Mouse (Mus musculus) stomach, embryonic 16.5 days (tissue): Measurements from ENCODE around the gene Cenpj. TPM values are rescaled to one million over a fixed set of nuclear protein-coding genes. Genes with fewer than 3 reads are reported as not detected.

Source experiments
- ATAC-seq: fragments of 200-750 bp; cut with Nextera tagmentation; 2 replicates; pipeline ENCODE4 v1.8.0; 2017; ENCODE audit warnings: moderate number of reproducible peaks, moderate TSS enrichment; ENCODE audit not compliant: insufficient read depth, low FRiP score
- H3K27ac ChIP-seq: fragments of 300-500 bp; sonication (generic); 2 replicates; pipeline ENCODE4 v1.5.1; 2014; ENCODE audit warnings: low read length
- H3K27me3 ChIP-seq: fragments of 300-500 bp; sonication (generic); 2 replicates; pipeline ENCODE4 v1.6.1; 2014; ENCODE audit warnings: low read length, control low read depth, mixed read lengths; ENCODE audit not compliant: control insufficient read depth, insufficient read depth
- H3K36me3 ChIP-seq: fragments of 300-500 bp; sonication (generic); 2 replicates; pipeline ENCODE4 v1.6.1; 2014; ENCODE audit warnings: low read length; ENCODE audit not compliant: control insufficient read depth, insufficient read depth
- H3K4me1 ChIP-seq: fragments of 300-500 bp; sonication (generic); 2 replicates; pipeline ENCODE4 v1.6.1; 2014; ENCODE audit warnings: low read length, control low read depth, mixed read lengths; ENCODE audit not compliant: control insufficient read depth, insufficient read depth
- H3K4me2 ChIP-seq: fragments of 300-500 bp; sonication (generic); 2 replicates; pipeline ENCODE4 v1.6.1; 2014; ENCODE audit warnings: low read depth, low read length, mixed read lengths
- H3K4me3 ChIP-seq: fragments of 300-500 bp; sonication (generic); replicated peaks from 2 replicates; pipeline ENCODE4 v1.5.1; 2014; ENCODE audit warnings: mild to moderate bottlenecking, low read length
- H3K9ac ChIP-seq: fragments of 300-500 bp; sonication (generic); 2 replicates; pipeline ENCODE4 v1.6.1; 2014; ENCODE audit warnings: low read length
- H3K9me3 ChIP-seq: fragments of 300-500 bp; sonication (generic); replicated peaks from 2 replicates; pipeline ENCODE4 v1.6.1; 2016; ENCODE audit warnings: low read length, control low read depth; ENCODE audit not compliant: control insufficient read depth
- WGBS: fragments of 180-500 bp; shearing (Covaris S2); extraction: QIAGEN DNeasy Blood & Tissue Kit; methylation state at CpG from one replicate; pipeline ENCODE4 v1.1.7; 2014; 5-methylcytosine and 5-hydroxymethylcytosine counted together
- polyA plus RNA-seq: library from polyadenylated mRNA; unstranded; fragments of >200 nt; fragmentation: Nextera tagmentation; extraction: Ambion mirVana; gene quantifications from 2 replicates; pipeline ENCODE4 v1.2.1, GENCODE M21; 2015

Gene Cenpj
- 6.8 and 7.0 TPM in 2 replicates for polyA plus RNA-seq

DNA sequence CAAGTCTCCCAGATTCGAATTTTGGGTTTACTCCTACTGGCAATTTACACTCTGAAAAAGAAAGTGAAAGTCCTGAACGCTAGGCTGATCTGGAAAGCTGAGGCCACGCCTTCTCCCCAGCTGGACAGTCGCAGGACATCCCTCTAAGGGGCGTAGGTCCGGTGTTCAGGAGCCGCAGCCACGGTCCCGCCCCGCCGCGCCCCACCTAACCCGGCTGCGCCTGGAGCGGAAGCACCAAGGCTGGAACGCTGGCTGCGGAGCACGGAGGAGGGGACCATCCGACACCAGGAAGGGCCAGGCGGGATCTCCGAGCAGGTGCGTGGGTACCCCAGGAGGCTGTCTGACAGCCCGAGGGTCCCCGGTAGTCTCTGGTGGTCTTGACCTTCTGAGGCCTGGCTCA, at the start of gene Cenpj, which contains the start of gene Parp4:
Gene Cenpj (minus strand): TSS at position 10 of the 400 bp plus-strand sequence.
Gene Parp4 (plus strand): TSS at position 204 of the 400 bp plus-strand sequence.
- Histone ChIP-seq H3K27ac (peak within 1 kb of the TSS; percentile 72), H3K9me3 (no peaks in the 10 kb centered on the region), H3K4me2 (peak within 1 kb of the TSS; percentile 77), H3K27me3 (no peaks in the 10 kb centered on the region), H3K4me3 (peak within 1 kb of the TSS; percentile 69), H3K4me1 (peaks cover 11% of the 10 kb centered on the region), H3K9ac (peak within 1 kb of the TSS; percentile 79), H3K36me3 (no peaks in the 10 kb centered on the region)
- WGBS: under 1% methylated on average over 24 of the region's 24 CpGs
- ATAC-seq: peak; percentile 91

DNA sequence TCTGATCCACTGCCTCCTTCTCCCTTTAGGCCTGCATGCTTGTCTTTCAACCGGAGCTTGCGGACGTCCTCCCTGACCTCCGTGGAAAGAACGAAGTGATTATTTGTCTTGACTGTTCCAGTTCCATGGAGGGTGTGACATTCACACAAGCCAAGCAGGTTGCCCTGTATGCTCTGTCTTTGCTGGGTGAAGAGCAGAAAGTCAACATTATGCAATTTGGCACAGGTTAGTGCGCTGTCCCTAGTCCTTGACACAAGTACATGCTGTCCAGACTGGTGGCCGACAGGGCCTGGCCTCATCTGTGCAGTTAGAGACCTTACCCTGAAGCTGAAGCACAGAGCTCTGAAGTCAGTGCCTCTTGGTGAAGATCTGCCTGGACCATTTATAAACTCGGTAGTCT, 45.2 kb upstream of the Cenpj start:
- Histone ChIP-seq H3K4me3 (no peak overlapping the region), H3K27me3 (no peaks in the 10 kb centered on the region), H3K36me3 (peaks cover 11% of the 10 kb centered on the region; the same call in 1 of the 2 replicates), H3K4me2 (no peak overlapping the region), H3K9ac (no peak overlapping the region), H3K4me1 (no peaks in the 10 kb centered on the region), H3K27ac (no peak overlapping the region), H3K9me3 (no peaks in the 10 kb centered on the region)
- 75% methylated on average over 8 of the region's 8 CpGs for WGBS
- ATAC-seq: no peak

DNA sequence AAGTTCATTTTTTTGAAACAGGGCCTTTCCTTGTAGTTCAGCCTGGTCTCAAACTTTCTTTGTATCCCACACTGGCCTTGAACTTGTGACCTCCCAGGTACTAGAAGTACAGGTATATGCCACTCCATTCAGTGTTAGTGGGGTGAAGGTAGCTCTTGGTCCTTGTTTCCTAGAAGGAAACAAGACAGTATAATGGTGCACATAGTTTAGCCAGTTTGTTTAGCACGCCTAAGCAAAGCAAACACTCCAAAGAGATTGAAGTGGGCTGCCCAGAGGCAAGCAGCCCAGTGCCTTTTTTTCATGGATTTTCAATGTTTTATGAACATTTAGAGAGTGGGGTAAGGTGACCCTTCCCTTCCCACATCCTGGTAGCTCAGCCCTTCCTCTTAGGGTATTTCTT, 42.2 kb upstream of the Cenpj start:
- WGBS: 50% methylated on average over 1 of the region's 1 CpGs
- H3K9ac ChIP-seq: no peak overlapping the region
- H3K9me3 ChIP-seq: no peaks in the 10 kb centered on the region
- H3K4me1 ChIP-seq: no peaks in the 10 kb centered on the region
- ATAC-seq: no peak
- H3K36me3 ChIP-seq: peaks cover 19% of the 10 kb centered on the region
- no peaks in the 10 kb centered on the region for H3K27me3 ChIP-seq
- H3K27ac ChIP-seq: no peak overlapping the region
- H3K4me3 ChIP-seq: no peak overlapping the region
- H3K4me2 ChIP-seq: no peak overlapping the region

DNA sequence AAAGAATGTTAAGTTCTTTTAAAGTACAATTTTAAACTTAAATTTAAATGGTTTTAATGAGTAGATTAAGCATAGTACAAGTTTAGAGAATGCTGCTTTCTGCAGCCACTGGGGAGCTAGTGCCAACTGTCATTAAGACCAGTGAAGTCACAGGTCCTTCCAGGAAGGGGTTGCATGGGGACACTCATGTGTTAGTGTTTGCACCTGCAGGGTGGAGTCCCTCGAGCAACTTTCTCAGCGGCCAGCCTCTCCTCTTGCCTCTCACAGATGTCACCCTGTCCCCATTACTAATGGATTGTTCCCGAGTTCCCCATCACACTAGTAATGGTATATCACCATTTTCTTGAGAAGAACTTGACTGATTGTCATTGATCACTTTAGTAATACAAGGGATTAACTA, 38.0 kb upstream of the Cenpj start:
- no peaks in the 10 kb centered on the region for H3K9me3 ChIP-seq
- ATAC-seq: no peak
- 80% methylated on average over 3 of the region's 3 CpGs for WGBS

DNA sequence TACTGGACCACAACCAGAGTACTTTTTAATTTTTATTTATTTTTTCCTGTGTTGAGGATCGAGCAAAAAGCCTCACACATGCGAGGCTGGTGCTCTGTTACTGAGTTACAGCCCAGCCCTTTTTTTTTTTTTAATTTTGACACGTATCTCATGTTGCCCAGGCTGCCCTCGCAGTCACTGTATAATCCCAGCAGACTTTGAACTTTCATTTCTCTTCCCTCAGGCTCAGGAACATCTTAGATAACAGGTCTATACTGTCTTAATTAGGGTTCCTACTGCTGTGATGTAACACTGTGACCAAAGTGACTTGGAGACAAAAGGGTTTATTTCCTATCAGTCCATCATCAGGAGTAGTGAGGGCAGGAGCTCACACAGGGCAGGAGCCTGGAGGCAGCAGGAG, 29.9 kb upstream of the Cenpj start:
- H3K27me3 ChIP-seq: no peaks in the 10 kb centered on the region
- 77% methylated on average over 4 of the region's 4 CpGs for WGBS
- ATAC-seq: no peak
- no peaks in the 10 kb centered on the region for H3K9me3 ChIP-seq
- H3K27ac ChIP-seq: no peak overlapping the region
- H3K4me2 ChIP-seq: no peak overlapping the region
- peaks cover 8% of the 10 kb centered on the region for H3K36me3 ChIP-seq
- H3K9ac ChIP-seq: no peak overlapping the region
- H3K4me1 ChIP-seq: no peaks in the 10 kb centered on the region
- H3K4me3 ChIP-seq: no peak overlapping the region

More for the DNA sequence above, 38.0 kb upstream of the Cenpj start:
- Histone ChIP-seq H3K4me3 (no peak overlapping the region), H3K27ac (no peak overlapping the region), H3K36me3 (peaks cover 21% of the 10 kb centered on the region), H3K4me2 (no peak overlapping the region), H3K27me3 (no peaks in the 10 kb centered on the region), H3K4me1 (no peaks in the 10 kb centered on the region), H3K9ac (no peak overlapping the region)

DNA sequence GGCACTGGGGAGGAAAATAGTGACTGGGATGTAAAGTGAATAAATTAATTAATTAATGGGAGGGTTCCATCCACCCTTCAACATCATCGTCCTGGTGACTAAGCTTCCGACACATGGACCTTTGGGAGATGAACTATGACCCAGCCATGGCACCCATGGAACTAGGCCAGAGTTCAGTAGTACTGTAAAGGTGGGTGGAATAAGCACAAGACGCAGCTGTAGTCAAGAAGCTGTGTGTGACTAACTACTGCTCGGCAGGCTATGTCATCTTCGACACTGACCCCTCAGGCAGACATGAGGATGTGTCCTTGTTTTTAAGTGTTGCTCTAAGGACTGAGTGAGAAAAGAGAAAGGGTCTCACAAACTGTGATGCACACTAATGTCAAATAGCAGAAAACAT, 29.2 kb upstream of the Cenpj start:
- H3K27me3 ChIP-seq: no peaks in the 10 kb centered on the region
- no peak overlapping the region for H3K4me3 ChIP-seq
- H3K36me3 ChIP-seq: peaks cover 7% of the 10 kb centered on the region; the same call in 1 of the 2 replicates
- no peak overlapping the region for H3K9ac ChIP-seq
- no peak for ATAC-seq
- H3K4me2 ChIP-seq: no peak overlapping the region
- H3K27ac ChIP-seq: no peak overlapping the region
- no peaks in the 10 kb centered on the region for H3K9me3 ChIP-seq
- WGBS: 92% methylated on average over 5 of the region's 5 CpGs
- H3K4me1 ChIP-seq: no peaks in the 10 kb centered on the region

DNA sequence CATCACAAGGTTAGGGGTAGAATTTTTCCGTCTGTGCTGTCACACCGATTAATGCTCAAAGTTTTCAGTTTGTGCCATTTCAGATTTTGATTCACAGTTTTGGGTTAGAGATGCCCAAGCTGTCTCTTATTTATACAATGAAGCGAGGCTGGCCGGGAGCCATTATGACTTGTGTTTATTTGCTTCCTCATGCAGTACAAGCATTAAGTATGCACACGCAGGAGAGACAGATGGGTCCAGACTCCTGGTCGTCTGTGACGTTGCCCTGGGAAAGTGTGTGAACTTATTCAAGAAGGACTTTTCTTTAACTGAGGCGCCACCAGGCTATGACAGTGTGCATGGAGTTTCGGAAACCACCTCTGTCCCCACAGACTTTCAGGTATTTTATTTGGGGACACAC, 26.8 kb upstream of the Cenpj start:
- H3K4me1 ChIP-seq: no peaks in the 10 kb centered on the region
- H3K9ac ChIP-seq: no peak overlapping the region
- H3K4me3 ChIP-seq: no peak overlapping the region
- no peaks in the 10 kb centered on the region for H3K9me3 ChIP-seq
- no peak overlapping the region for H3K27ac ChIP-seq
- no peaks in the 10 kb centered on the region for H3K27me3 ChIP-seq
- H3K36me3 ChIP-seq: 0 out of 2 replicates have a peak, but pooled peaks cover 4% of the 10 kb centered on the region
- no peak overlapping the region for H3K4me2 ChIP-seq
- 64% methylated on average over 9 of the region's 9 CpGs for WGBS
- ATAC-seq: no peak

DNA sequence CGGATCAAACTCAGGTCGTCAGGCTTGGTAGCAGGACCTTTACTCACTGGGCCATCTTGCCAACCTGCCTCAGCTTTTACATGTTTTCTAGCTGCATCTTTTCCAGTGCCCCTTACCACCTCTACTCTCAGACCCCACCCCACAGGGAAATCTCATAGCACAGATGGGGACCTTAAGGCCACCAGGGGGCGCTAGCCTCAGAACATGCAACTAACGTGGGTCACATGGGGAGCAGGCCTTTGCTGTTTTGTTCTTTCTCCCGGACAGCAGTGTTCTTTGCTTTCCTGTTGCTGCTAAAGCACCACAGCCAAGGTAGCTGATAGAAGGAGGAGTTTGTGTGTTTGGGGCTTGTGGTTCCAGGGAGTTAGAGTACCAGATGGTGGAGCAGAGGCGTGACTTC, 23.5 kb upstream of the Cenpj start:
- Histone ChIP-seq H3K27me3 (no peaks in the 10 kb centered on the region), H3K9me3 (no peaks in the 10 kb centered on the region), H3K9ac (no peak overlapping the region), H3K4me3 (no peak overlapping the region), H3K4me2 (no peak overlapping the region), H3K27ac (no peak overlapping the region), H3K4me1 (no peaks in the 10 kb centered on the region), H3K36me3 (0 out of 2 replicates have a peak, but pooled peaks cover 9% of the 10 kb centered on the region)
- ATAC-seq: no peak
- 50% methylated on average over 6 of the region's 6 CpGs for WGBS

DNA sequence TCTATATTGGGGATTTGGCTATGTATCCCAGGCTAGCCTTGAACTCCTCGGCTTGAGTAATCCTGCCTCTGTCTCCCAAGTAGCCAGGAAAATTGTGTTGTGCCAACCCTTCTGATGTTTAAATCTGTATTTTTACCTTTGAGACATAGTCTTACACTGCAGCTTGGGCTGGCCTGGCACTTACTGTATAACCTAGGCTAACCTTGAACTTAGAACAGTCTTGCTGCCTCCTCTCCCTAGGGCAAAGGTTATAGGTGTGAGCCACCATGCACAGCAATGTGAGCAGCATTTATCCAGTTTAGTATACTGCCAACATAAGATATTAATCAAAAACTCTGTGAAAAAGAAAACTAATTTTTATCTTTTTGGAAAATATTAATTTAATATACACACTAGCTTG, 19.6 kb upstream of the Cenpj start:
- H3K4me1 ChIP-seq: no peaks in the 10 kb centered on the region
- H3K27ac ChIP-seq: no peak overlapping the region
- WGBS: 92% methylated on average over 1 of the region's 1 CpGs
- H3K4me2 ChIP-seq: no peak overlapping the region
- H3K4me3 ChIP-seq: no peak overlapping the region
- no peak overlapping the region for H3K9ac ChIP-seq
- 0 out of 2 replicates have a peak, but pooled peaks cover 16% of the 10 kb centered on the region for H3K36me3 ChIP-seq
- H3K27me3 ChIP-seq: no peaks in the 10 kb centered on the region
- no peaks in the 10 kb centered on the region for H3K9me3 ChIP-seq
- no peak for ATAC-seq
